In genomic region chr13:78200991-78201870, GRCm38 (mm10) we compare ENCODE assay signal across 8 mouse cellular contexts. TPM values are rescaled to one million over a fixed set of nuclear protein-coding genes. Genes with fewer than 3 reads are reported as not detected.
DNase-seq lines count a peak whose midpoint lies in the region; ATAC-seq lines count a peak whose summit lies in the region.

No protein-coding gene starts in this region.

- DNase-seq in NIH3T3 (ENCODE audit: low read depth) = peak; percentile 96
- peak; percentile 97 to 98 for DNase-seq in cerebellum, postnatal 10 days
- peak; percentile 78 to 84 for DNase-seq in frontal cortex, postnatal 25 days (ENCODE audit: low spot score in 2 of 2)
- peak; percentile 92 to 93 for DNase-seq in layer of hippocampus, postnatal 36 days
- peak; percentile 76 for DNase-seq in lung, postnatal 25 days (ENCODE audit: low spot score)
- peak; percentile 96 to 97 for DNase-seq in right cerebral cortex, postnatal 10 days (ENCODE audit: low spot score in 2 of 2)

- H3K27ac ChIP-seq in hindbrain, embryonic 13.5 days = peak overlapping the region; percentile 100

- ATAC-seq in hindbrain, embryonic 13.5 days (ENCODE audit: low FRiP score) = peak; percentile 67
- no peak for ATAC-seq in inflammation-experienced regulatory T-cells, adult 6 months

- peak overlapping the region; percentile 68 for H3K4me3 ChIP-seq in hindbrain, embryonic 13.5 days

- H3K36me3 ChIP-seq in hindbrain, embryonic 13.5 days = no peaks in the 10 kb centered on the region

- H3K9ac ChIP-seq in hindbrain, embryonic 13.5 days = peak overlapping the region; percentile 95

- peaks cover 21% of the 10 kb centered on the region for H3K4me1 ChIP-seq in hindbrain, embryonic 13.5 days (replicated peaks)

- under 1% methylated on average over 27 of the region's 30 CpGs for WGBS in hindbrain, embryonic 13.5 days

- no peaks in the 10 kb centered on the region for H3K27me3 ChIP-seq in hindbrain, embryonic 13.5 days

- H3K9me3 ChIP-seq in hindbrain, embryonic 13.5 days = no peaks in the 10 kb centered on the region

- peak overlapping the region; percentile 74 for H3K4me2 ChIP-seq in hindbrain, embryonic 13.5 days

RNA-seq across cellular contexts. Expression of gene Nr2f1, which starts 1.7 kb away (rescaled TPM):
- polyA plus RNA-seq in hindbrain, embryonic 13.5 days (2015; fragmentation: Nextera tagmentation; extraction: Ambion mirVana) = 68.9 and 71.3 TPM in 2 replicates
- 100 to 1,000 TPM in 1 of 2 experiments, 10 to 100 TPM in 1; 87.3 to 108 TPM for total RNA-seq in layer of hippocampus, postnatal 36 days (2021)
- not detected for polyA plus RNA-seq in inflammation-experienced regulatory T-cells, adult 6 months (2017; shearing (Covaris generic))

Comparison
In these comparisons a context has a peak if more than half of its experiments do, and no peak if none do; other contexts are left out.
1. RNA of gene Nr2f1, which starts 1.7 kb away (polyA plus RNA-seq): 68.9 to 71.3 TPM in hindbrain, embryonic 13.5 days; not detected in inflammation-experienced regulatory T-cells, adult 6 months; every median in the first group is over 10 times any median in the second.
2. Peak in every context shown above with its lines, with median percentiles within 50 percentile points of each other: DNase-seq.